Mouse (Mus musculus) erythroid progenitor cell, adult 5-6 weeks (primary cell): Measurements from ENCODE around the gene Tmem107. TPM values are rescaled to one million over a fixed set of nuclear protein-coding genes. Genes with fewer than 3 reads are reported as not detected.
"Not testable (repeated sequence)": the region's sequence is repeated elsewhere in the genome, so short reads cannot be mapped to it uniquely, and the experiment has no call there.

Experiments
- ATAC-seq: replicated peaks from 2 replicates; pipeline ENCODE4 v1.8.0; 2016; ENCODE audit warnings: moderate number of reproducible peaks, mild to moderate bottlenecking, moderate TSS enrichment, inconsistent platforms; ENCODE audit not compliant: poor library complexity, low FRiP score, severe bottlenecking
- total RNA-seq, 2 experiments: library from RNA; stranded (forward) in 1 of 2; stranded (reverse) in 1 of 2; fragments of 150-400 nt in 1 of 2; fragments of 186-747, 209-891 nt in 1 of 2; gene quantifications; 2 replicates each; pipeline versions ENCODE4 v1.2.3 to v1.2.4; 2015 to 2017; ENCODE audit warnings: low replicate concordance in 2 of 2

Gene Tmem107
- total RNA-seq, 2 experiments from 2014 or later, result 12.6 to 27.7 TPM

DNA sequence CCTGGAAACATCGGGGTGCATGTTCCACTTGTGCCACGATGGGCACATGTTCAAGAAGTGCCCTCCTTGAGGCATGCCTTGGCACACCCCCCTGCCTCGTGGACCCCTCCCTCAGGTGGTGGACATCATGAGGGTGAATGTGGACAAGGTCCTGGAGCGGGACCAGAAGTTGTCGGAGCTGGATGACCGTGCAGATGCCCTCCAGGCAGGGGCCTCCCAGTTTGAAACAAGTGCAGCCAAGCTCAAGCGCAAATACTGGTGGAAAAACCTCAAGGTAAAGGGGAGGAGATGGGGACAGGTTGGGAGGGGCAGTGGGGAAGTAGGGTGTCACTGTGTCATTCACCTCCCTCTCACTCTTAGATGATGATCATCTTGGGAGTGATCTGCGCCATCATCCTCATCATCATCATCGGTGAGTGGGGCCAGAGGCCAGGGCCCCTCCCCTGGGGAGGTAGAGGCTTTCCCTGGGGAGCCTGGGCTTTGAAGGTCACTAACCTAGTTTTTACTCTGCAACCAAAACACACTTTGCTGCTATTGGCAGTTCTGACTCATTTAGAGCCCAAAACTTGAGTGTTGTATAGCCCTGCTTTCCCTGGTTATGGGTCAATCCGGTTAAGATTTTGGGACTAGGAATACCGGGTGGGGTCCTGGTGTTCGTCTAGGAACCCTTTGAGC, 19.1 kb downstream of the Tmem107 start:
- ATAC-seq, result no peak; the same call in 1 of the 2 replicates

DNA sequence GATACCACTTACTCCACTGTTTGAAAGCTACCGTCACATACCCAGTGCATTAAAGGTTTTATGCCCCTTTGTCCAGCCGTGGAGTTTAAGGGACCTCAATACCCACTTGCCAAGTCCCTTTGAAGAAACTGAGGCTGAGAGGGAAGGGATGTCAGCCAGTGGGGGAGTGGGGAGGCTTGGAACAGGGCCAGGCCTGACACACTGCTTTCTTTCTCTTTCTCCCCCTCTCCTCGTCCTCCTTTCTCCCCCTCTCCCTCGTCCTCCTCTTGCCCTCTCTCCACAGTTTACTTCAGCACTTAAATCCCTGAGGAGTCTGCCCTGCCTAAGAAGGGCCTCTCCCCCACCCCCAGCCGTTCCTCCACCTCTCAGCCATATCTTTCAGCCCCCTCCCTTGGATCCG, 19.8 kb downstream of the Tmem107 start:
- no peak for ATAC-seq

DNA sequence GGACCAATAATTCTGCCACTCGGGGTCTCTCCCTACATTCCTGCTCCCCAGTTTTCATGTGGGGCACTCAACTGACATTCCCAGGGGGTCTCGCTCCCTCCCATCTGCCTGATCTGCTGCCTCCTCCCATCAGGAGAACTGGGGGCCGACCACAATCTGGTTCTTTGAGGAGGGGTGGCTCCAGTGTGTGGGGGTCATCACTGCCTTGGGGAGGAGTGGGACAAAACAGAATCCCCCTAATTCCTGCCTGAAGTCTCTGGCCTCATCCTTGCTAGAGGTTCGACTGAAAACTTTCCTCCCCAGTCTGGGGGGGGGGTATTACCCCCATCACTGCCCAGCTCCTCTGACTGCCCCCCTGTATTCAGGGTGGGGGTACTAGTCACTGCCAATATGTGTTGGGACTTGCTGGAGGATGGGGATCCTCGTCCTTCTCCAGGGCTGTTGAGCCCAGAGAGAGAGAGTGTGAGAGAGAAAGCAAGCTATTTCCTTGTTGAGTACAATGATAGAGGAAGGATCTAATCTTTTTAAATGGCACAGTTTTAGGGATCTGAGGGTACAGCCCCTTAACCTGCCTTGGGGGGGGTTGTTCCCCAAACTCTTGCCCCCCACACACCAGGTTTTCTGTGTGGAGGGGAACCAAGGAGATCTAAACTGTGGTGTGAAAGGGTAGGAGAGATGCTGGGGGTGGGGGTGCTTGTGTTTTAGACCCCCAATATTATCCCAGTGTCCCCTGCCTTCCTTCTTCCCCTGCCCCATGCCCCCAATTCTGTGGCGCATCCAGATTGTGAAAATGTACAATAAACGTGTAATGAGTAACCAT, 21.2 kb downstream of the Tmem107 start:
- ATAC-seq, result no peak

DNA sequence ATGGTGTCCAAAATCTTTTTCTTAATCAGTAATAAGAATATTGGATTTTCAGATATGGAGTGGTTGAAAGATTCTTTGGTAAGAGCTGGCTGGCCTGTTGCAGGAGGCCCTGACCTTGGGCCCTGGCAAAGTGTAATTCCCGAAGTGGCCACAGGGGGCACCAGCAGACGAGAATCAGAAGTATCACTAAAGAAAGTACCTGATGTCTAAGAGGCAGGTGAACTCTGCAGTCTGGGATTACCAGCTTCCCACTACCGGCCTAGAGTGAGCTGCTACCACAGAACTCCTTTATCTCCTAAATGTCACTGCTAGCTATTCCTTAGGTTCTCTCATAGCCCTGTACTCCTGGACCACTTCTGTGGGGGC, 21.8 kb downstream of the Tmem107 start:
- ATAC-seq, result no peak

DNA sequence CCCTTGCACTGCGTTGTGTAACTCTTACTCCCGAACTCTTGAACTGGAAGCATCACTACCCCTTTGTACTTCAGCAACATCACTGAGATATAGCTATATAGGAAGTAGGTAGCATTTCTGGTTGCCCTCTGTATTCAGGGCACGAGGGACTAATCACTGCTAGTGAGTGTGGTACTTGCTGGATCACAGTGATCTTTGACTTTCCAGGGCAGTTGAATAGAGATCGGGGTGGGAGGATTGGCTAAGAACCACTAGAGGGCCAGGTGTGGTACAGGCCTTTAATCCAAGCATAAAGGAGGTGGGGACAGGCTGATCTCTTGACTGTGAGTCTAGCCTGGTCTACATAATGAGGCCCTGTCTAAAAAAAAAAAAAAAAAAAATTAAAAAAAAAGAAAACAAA, 22.3 kb downstream of the Tmem107 start:
- no peak for ATAC-seq

DNA sequence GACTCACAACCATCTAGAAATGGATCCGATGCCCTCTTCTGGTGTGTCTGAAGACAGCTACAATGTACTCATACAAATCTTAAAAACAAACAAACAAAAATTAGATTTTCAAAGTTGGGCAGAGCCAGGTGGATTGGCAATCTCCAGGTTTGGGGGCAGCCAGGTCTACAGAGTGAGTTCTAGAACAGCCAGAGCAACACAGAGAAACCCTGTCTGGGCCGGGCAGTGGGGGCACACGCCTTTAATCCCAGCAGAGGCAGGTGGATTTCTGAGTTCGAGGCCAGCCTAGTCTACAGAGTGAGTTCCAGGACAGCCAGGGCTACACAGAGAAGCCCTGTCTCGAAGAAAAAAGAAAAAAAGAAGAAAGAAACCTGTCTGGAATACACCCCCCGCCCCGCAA, 23.2 kb downstream of the Tmem107 start:
- ATAC-seq, result not testable (repeated sequence)

DNA sequence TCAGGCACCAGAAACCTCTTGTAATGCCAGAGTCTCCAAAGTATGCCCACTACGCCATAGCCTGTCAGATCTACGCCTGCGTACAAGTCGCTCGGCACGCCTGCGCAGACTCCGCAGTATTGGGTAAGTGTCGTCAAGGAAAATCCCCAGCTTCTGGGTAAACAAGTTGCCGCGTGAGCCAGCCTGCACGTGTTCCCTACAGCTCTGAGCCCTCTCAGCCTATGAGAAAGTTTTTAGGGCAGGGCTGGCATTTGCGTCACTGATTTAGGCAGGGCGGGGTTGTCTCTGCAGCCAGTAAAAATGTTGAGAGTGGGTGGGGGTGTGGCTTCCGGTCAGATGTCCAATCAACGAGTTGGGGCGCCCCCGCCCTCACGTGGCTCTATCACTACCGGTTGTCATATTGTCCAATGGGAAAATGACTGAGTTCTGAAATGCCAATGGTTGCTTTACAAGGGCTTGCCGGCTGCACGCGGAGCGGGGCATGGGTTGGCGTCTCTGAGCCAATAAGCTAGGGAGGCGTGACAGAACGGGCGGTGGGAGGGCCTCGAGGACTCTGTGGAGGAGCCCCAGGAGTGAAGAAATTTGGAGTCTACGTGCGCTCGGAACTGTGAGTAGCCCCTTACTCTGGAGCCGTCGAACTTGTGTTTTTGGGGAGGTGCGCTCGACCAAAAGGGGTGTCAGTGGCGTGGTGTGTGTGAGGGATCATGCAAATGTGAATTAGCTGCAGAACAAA, 24.3 kb downstream of the Tmem107 start, which contains the start of gene Per1:
Gene Per1 (plus strand): TSS at position 521 of the 733 bp plus-strand sequence.
- ATAC-seq, result peak; percentile 69

DNA sequence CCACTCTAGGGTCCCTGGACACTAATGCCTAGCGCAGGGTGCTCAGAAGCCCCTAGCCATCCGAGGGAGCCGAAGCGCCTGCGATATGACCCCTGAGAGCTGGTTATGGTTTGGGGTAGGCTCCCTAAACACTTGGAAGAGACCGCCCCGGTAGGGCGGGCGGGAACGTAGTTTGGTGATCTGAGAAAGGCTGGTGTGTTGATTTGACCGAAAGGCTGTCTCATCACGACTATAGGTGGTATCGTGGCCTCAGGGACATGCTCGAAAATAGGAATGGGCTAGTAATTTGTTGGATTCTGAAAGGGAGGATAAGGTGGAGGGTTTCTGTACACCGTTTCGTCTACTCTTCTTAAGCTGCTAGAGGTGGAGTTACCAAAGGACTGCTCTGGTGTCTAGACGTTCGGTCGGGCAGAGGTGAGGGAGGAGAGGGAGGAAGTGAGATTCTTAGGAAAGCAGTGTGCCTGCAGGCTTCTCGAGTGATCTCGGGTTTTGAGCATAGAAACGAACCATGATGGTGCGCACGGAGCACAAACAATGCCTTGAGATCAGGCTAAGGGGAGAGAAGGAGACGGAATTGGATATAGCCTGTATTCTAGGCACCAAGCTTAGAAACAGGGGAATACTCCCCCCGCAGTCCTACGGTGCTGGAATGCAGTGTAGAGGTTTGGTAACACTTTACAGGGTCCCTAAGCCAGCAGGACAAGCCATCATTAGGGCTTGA, 25.1 kb downstream of the Tmem107 start:
- 0 out of 2 replicates have a peak, but pooled peaks have one; percentile 11 for ATAC-seq

DNA sequence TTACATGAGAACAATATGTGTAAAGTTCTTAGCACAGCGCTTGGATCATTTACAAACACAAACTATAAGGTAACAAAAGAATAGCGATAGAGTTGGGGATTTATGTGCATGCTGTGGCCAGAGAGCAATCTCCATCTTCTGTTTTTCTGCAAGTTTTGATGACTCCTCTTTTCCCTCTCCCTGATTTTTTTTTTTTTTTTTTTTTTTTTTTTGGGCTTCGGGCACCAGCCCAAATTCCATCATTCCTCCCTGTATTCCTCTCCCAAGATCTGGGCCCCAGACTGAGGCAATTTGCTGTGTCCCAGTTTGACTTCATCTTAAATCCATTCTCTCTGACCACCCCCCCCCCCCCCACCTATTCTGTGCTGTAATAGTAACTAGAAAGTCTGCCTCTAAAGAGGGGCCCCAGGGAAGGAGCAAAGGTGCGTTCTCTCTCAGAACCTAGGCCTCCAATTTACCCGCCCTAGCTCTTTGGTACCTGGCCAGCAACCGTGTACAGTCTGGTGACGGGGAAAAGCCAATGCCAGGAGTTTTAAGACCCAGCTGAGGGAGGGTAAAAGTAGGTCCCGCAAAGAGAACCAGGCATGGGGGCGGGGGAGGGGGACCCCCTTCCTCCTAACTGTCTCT, 25.9 kb downstream of the Tmem107 start:
- ATAC-seq, result no peak; the same call in 1 of the 2 replicates

DNA sequence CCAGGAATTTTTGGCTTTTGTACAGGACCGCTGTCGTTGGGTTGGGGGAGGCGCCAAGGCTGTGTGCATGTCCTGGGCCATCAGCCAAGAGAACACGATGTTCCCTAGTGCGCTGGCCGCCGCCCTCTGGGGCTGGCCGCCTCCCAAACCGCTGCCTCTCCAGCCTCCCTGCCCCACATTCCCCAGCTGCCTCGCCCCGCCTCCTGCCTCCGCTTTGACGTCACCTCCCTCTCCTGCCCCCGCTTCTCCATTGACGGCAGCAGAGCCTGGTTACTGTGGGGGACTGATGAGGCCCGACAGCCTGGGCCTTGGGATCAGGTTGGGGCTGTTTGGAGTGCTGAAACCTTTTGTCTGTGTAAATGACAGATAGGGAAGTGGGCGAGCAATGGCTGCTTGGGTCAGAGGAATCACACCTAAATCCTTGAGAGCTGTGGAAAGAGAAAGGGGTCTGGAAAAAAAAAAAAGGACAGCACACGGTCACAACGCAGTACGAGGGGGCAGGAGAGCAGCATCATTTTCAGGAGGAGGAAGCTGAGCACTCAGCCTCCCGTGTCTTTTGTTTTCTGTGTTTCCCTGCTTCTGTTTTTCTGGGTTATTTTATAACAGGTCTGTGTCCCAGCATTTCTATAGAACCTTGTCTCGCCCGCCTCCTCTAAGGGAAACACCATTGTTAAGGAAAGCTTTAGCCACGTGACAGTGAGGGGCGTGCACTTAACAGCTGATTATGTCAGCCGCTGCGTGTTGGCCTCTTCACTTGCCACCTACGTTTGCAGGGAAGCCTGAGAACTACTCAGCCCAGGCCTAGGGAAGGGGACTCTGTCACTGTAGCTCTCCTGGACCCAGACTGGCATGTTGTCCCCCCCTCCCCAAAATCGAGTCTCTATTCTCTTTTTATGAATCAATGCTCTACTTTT, 26.6 kb downstream of the Tmem107 start:
- peak; percentile 65 for ATAC-seq

DNA sequence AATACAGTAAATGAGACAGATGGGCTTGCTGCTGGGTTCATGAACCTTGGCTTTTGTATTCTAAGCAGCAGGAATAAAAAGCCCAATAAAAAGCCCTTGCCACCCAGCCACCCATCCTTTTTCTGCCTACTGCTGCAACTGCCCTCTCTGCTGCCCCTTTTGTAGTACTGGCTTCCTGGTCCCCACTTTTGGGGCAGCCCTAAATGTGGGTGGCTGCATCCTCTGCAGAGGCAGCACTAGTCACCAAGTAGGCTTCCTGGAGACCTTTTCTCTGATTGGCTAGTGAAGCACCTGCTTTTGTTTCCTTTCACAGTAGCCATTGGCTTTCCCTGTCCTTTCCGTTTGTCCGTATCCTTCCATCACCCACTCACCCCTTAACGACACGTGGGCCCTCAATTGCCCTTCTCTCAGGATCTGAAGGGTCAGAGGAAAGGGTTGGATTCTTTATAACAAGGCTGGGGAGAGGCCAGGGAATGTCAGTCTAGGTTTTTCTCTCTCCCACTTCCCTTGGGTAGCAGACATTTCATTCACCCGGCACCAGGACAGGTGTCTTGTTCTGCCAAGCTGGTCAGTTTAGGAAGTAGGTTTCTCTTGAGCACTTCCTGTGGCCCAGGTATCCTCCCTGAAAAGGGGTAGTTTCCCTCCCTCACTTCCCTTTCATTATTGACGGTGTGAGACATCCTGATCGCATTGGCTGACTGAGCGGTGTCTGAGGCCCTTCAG, 27.6 kb downstream of the Tmem107 start:
- ATAC-seq, result no peak

DNA sequence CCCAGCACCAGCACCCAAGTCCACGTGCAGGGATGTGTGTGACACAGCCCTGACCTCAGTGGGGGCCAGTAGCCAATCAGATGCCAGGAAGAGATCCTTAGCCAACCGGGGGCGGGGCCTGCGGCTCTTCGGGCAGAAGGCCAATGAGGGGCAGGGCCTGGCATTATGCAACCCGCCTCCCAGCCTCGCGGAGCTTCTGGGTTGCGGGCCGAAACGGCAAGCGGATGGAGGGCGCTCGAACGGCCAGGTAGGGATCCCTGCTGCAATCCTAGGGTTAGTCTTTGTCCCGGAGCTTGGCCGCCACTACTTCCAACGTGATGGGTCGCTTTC, 28.1 kb downstream of the Tmem107 start:
- peak; percentile 63 for ATAC-seq

DNA sequence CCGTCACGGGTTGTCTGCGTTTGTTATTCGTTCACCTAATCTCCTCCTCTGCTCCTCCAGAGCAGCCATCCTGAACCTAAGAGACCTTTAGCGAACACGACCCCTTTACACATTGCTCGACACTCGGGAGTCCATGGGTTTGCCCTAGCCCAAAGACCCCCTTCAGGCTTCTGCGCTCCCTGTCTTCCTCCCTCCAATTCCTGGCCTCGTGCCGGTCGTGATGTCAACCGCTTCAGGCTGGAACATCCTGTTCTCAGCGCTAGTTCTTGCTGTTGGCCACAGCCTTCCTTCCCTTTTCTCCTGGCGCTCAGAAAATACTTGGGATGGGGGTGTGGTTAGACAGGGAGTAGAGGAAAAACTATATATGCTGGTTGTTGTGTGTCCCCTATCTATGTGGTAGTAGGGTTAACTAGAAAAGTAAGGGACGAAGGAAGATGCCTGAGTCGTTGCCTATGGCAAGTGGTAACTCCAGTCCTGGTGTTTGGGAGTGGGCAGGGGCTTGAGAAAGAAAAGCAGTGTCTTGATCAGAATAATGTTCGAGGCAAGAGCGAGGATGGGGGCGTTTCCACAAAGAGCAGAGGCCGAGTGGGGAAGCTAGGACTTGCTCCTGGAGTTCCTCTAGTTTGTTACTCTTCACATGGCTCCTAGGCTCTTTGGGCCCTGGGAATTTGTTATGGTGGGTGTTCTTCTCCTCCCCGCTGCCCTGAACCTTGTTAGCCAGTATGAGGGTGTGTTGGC, 28.7 kb downstream of the Tmem107 start:
- no peak for ATAC-seq

DNA sequence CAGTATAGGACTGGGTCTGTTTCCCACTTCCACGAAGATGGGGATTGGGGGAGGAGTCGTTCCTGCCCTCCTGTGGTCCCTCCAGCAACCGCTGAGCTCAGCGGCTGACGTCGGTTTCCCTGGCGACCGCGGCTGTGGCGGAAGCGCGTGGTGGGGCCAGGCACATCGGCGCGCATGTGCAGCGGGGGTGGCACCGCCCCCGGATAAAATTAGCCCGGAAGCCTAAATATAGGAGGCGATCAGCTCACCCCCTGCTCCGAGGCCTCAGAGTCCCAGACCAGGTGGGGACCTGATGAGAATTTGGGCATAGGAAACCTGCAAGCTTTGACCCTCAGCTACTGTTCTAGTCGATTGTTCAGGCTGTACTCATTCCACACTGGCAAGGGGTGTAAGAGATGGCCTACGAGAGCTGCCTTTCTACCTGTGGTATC, 29.3 kb downstream of the Tmem107 start:
- peak; percentile 35 for ATAC-seq

DNA sequence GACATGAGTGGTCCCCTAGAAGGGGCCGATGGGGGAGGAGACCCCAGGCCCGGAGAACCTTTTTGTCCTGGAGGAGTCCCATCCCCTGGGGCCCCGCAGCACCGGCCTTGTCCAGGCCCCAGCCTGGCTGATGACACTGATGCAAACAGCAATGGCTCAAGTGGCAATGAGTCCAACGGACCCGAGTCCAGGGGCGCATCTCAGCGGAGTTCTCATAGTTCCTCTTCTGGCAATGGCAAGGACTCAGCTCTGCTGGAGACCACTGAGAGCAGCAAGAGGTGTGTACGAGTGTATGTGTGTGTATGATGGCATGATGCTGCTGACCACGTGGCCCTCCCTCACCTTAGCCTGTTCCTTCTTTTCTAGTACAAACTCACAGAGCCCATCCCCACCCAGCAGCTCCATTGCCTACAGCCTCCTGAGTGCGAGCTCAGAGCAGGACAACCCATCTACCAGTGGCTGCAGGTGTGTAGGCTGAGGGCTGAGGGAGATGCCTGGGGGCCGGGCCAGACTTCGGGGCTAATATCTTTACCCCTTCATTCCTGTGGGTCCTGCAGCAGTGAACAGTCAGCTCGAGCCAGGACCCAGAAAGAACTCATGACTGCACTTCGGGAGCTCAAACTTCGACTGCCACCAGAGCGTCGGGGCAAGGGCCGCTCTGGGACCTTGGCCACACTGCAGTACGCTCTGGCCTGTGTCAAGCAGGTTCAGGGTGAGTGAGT, 30.2 kb downstream of the Tmem107 start:
- no peak for ATAC-seq

DNA sequence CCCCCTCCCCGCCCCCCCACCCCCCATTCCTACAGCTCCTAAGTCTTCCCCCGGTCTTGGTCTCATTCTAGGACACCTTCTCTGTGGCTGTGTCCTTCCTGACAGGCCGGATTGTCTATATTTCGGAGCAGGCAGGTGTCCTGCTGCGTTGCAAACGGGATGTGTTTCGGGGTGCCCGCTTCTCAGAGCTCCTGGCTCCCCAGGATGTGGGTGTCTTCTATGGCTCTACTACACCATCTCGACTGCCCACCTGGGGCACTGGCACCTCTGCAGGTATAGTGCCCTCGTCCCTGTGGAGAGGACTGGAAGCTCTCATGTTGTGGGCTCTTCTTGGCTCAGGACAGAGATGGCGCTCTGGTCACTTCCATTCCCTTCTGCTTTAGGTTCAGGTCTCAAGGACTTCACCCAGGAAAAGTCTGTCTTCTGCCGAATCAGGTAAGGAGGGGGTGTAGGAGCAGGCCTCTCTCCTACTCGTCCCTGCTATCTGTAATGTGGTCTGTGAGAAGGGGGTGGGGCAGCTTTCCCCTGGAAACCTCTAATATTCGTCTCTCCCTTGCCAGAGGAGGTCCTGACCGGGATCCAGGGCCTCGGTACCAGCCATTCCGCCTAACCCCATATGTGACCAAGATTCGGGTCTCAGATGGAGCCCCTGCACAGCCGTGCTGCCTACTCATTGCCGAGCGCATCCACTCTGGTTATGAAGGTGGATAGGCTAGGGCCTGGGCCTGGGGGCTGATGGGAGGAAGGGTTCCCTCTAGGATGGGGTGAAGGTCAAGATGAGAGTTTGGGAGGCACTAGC, 31.2 kb downstream of the Tmem107 start:
- no peak for ATAC-seq
